Mouse (Mus musculus) intestine, embryonic 15.5 days (tissue): ENCODE measurements at regions not wholly inside any gene's neighbourhood (a gene's known extent, or its start where the extent isn't known, plus 50 kb on each side); places are given as distances from the start of the nearest gene placed in this dataset.

Source experiments
- ATAC-seq: fragments of 200-750 bp; cut with Nextera tagmentation; 2 replicates; pipeline ENCODE4 v1.8.0; 2017; ENCODE audit warnings: moderate TSS enrichment, moderate library complexity
- H3K27ac ChIP-seq: fragments of 300-500 bp; sonication (generic); 2 replicates; pipeline ENCODE4 v1.5.1; 2015; ENCODE audit warnings: mild to moderate bottlenecking, inconsistent platforms
- H3K27me3 ChIP-seq: fragments of 300-500 bp; sonication (generic); replicated peaks from 2 replicates; pipeline ENCODE4 v1.6.1; 2015; ENCODE audit warnings: inconsistent platforms
- H3K36me3 ChIP-seq: fragments of 300-500 bp; sonication (generic); 2 replicates; pipeline ENCODE4 v1.6.1; 2015; ENCODE audit warnings: inconsistent platforms
- H3K4me1 ChIP-seq: fragments of 300-500 bp; sonication (generic); replicated peaks from 2 replicates; pipeline ENCODE4 v1.6.1; 2015; ENCODE audit warnings: inconsistent platforms
- H3K4me2 ChIP-seq: fragments of 300-500 bp; sonication (generic); replicated peaks from 2 replicates; pipeline ENCODE4 v1.6.1; 2015; ENCODE audit warnings: mild to moderate bottlenecking, inconsistent platforms
- H3K4me3 ChIP-seq: fragments of 300-500 bp; sonication (generic); replicated peaks from 2 replicates; pipeline ENCODE4 v1.5.1; 2015; ENCODE audit warnings: inconsistent platforms
- H3K9ac ChIP-seq: fragments of 300-500 bp; sonication (generic); 2 replicates; pipeline ENCODE4 v1.6.1; 2015; ENCODE audit warnings: inconsistent platforms
- H3K9me3 ChIP-seq: fragments of 300-500 bp; sonication (generic); 2 replicates; pipeline ENCODE4 v1.6.1; 2016; ENCODE audit warnings: inconsistent platforms
- WGBS: fragments of 180-500 bp; shearing (Covaris S2); methylation state at CpG from one replicate; pipeline ENCODE4 v1.1.7; 2015; 5-methylcytosine and 5-hydroxymethylcytosine counted together

- no peaks in the 10 kb centered on the region for H3K36me3 ChIP-seq
- no peak overlapping the region for H3K9ac ChIP-seq
- no peaks in the 10 kb centered on the region for H3K9me3 ChIP-seq
- no peak for ATAC-seq
- WGBS, result 66% methylated on average over 4 of the region's 4 CpGs
- H3K4me2 ChIP-seq, result no peak overlapping the region
- no peak overlapping the region for H3K27ac ChIP-seq
- no peaks in the 10 kb centered on the region for H3K4me1 ChIP-seq
- peaks cover 4% of the 10 kb centered on the region; the same call in 1 of the 2 replicates for H3K27me3 ChIP-seq
- H3K4me3 ChIP-seq, result no peak overlapping the region
These were observed 223.7 kb downstream of the Setd4 start for GRCm38 (mm10) chr16:93380117-93380516.

- WGBS, result 46% methylated on average over 6 of the region's 6 CpGs
- no peak for ATAC-seq
- H3K9ac ChIP-seq, result no peak overlapping the region
- H3K4me3 ChIP-seq, result no peak overlapping the region
- H3K27ac ChIP-seq, result no peak overlapping the region
- H3K9me3 ChIP-seq, result no peaks in the 10 kb centered on the region
- H3K4me1 ChIP-seq, result 0 out of 2 replicates have a peak, but pooled peaks cover 4% of the 10 kb centered on the region
- peaks cover 4% of the 10 kb centered on the region; the same call in 1 of the 2 replicates for H3K27me3 ChIP-seq
- H3K4me2 ChIP-seq, result no peak overlapping the region
- no peaks in the 10 kb centered on the region for H3K36me3 ChIP-seq
These were observed 224.3 kb downstream of the Setd4 start for GRCm38 (mm10) chr16:93379611-93380010.

GRCm38 (mm10) chr16:93374669-93375068 lies 229.2 kb downstream of the Setd4 start:
- no peaks in the 10 kb centered on the region for H3K9me3 ChIP-seq
- no peak overlapping the region for H3K4me2 ChIP-seq
- no peak overlapping the region for H3K9ac ChIP-seq
- H3K36me3 ChIP-seq, result no peaks in the 10 kb centered on the region
- peaks cover 6% of the 10 kb centered on the region; the same call in 1 of the 2 replicates for H3K4me1 ChIP-seq
- 64% methylated on average over 6 of the region's 6 CpGs for WGBS
- no peak overlapping the region for H3K4me3 ChIP-seq
- H3K27me3 ChIP-seq, result peaks cover 4% of the 10 kb centered on the region; the same call in 1 of the 2 replicates
- no peak overlapping the region for H3K27ac ChIP-seq
- ATAC-seq, result no peak

GRCm38 (mm10) chr16:93369766-93370146 lies 234.1 kb downstream of the Setd4 start:
- Histone ChIP-seq H3K9ac (no peak overlapping the region), H3K9me3 (no peaks in the 10 kb centered on the region), H3K4me1 (peaks cover 14% of the 10 kb centered on the region; the same call in 1 of the 2 replicates), H3K4me2 (no peak overlapping the region), H3K4me3 (no peak overlapping the region), H3K27ac (0 out of 2 replicates have a peak overlapping the region, but pooled peaks have one; percentile 10), H3K36me3 (no peaks in the 10 kb centered on the region), H3K27me3 (no peaks in the 10 kb centered on the region)
- no peak for ATAC-seq
- 72% methylated on average over 10 of the region's 10 CpGs for WGBS

- H3K36me3 ChIP-seq, result no peaks in the 10 kb centered on the region
- no peak for ATAC-seq
- peaks cover 10% of the 10 kb centered on the region; the same call in 1 of the 2 replicates for H3K4me1 ChIP-seq
- H3K4me2 ChIP-seq, result 0 out of 2 replicates have a peak overlapping the region, but pooled peaks have one; percentile 29
- H3K9ac ChIP-seq, result no peak overlapping the region
- no peaks in the 10 kb centered on the region for H3K9me3 ChIP-seq
- H3K4me3 ChIP-seq, result no peak overlapping the region
- 59% methylated on average over 21 of the region's 21 CpGs for WGBS
- H3K27me3 ChIP-seq, result no peaks in the 10 kb centered on the region
- H3K27ac ChIP-seq, result peak overlapping the region; percentile 10
These were observed 234.8 kb downstream of the Setd4 start for GRCm38 (mm10) chr16:93368824-93369765.

- H3K4me3 ChIP-seq, result no peak overlapping the region
- WGBS, result 64% methylated on average over 6 of the region's 6 CpGs
- 0 out of 2 replicates have a peak overlapping the region, but pooled peaks have one; percentile 33 for H3K27ac ChIP-seq
- H3K9ac ChIP-seq, result no peak overlapping the region
- H3K36me3 ChIP-seq, result no peaks in the 10 kb centered on the region
- peaks cover 10% of the 10 kb centered on the region; the same call in 1 of the 2 replicates for H3K4me1 ChIP-seq
- no peaks in the 10 kb centered on the region for H3K27me3 ChIP-seq
- peak; percentile 67 for ATAC-seq
- peak overlapping the region; percentile 29; the same call in 1 of the 2 replicates for H3K4me2 ChIP-seq
- H3K9me3 ChIP-seq, result no peaks in the 10 kb centered on the region
These were observed 235.9 kb downstream of the Setd4 start for GRCm38 (mm10) chr16:93367995-93368394.

GRCm38 (mm10) chr16:93367246-93367805 lies 236.5 kb downstream of the Setd4 start:
- no peak for ATAC-seq
- no peak overlapping the region for H3K4me2 ChIP-seq
- no peaks in the 10 kb centered on the region for H3K36me3 ChIP-seq
- H3K4me3 ChIP-seq, result no peak overlapping the region
- WGBS, result 88% methylated on average over 8 of the region's 8 CpGs
- H3K27ac ChIP-seq, result 0 out of 2 replicates have a peak overlapping the region, but pooled peaks have one; percentile 33
- H3K9ac ChIP-seq, result no peak overlapping the region
- peaks cover 10% of the 10 kb centered on the region; the same call in 1 of the 2 replicates for H3K4me1 ChIP-seq
- no peaks in the 10 kb centered on the region for H3K27me3 ChIP-seq
- H3K9me3 ChIP-seq, result no peaks in the 10 kb centered on the region

- H3K4me3 ChIP-seq, result no peak overlapping the region
- peak; percentile 52 for ATAC-seq
- H3K27ac ChIP-seq, result no peak overlapping the region
- H3K9ac ChIP-seq, result no peak overlapping the region
- H3K4me2 ChIP-seq, result no peak overlapping the region
- H3K4me1 ChIP-seq, result peaks cover 10% of the 10 kb centered on the region; the same call in 1 of the 2 replicates
- no peaks in the 10 kb centered on the region for H3K9me3 ChIP-seq
- H3K36me3 ChIP-seq, result no peaks in the 10 kb centered on the region
- no peaks in the 10 kb centered on the region for H3K27me3 ChIP-seq
- 62% methylated on average over 5 of the region's 5 CpGs for WGBS
These were observed 237.4 kb downstream of the Setd4 start for GRCm38 (mm10) chr16:93366383-93366941.

GRCm38 (mm10) chr16:93365236-93365951 lies 238.5 kb downstream of the Setd4 start:
- H3K27ac ChIP-seq, result no peak overlapping the region
- H3K36me3 ChIP-seq, result no peaks in the 10 kb centered on the region
- no peak overlapping the region for H3K9ac ChIP-seq
- peaks cover 10% of the 10 kb centered on the region; the same call in 1 of the 2 replicates for H3K4me1 ChIP-seq
- H3K9me3 ChIP-seq, result no peaks in the 10 kb centered on the region
- no peaks in the 10 kb centered on the region for H3K27me3 ChIP-seq
- no peak overlapping the region for H3K4me2 ChIP-seq
- 61% methylated on average over 3 of the region's 3 CpGs for WGBS
- ATAC-seq, result no peak
- H3K4me3 ChIP-seq, result no peak overlapping the region

GRCm38 (mm10) chr16:93359772-93360171 lies 244.1 kb downstream of the Setd4 start:
- Histone ChIP-seq H3K36me3 (no peaks in the 10 kb centered on the region), H3K4me1 (no peaks in the 10 kb centered on the region), H3K27ac (0 out of 2 replicates have a peak overlapping the region, but pooled peaks have one; percentile 32), H3K4me2 (no peak overlapping the region), H3K9me3 (no peaks in the 10 kb centered on the region), H3K9ac (no peak overlapping the region), H3K4me3 (no peak overlapping the region), H3K27me3 (no peaks in the 10 kb centered on the region)
- 84% methylated on average over 8 of the region's 8 CpGs for WGBS
- ATAC-seq, result peak; percentile 77

GRCm38 (mm10) chr16:93358613-93359012 lies 245.2 kb downstream of the Setd4 start:
- Histone ChIP-seq H3K9ac (no peak overlapping the region), H3K4me3 (no peak overlapping the region), H3K27ac (no peak overlapping the region), H3K36me3 (no peaks in the 10 kb centered on the region), H3K27me3 (no peaks in the 10 kb centered on the region), H3K4me1 (0 out of 2 replicates have a peak, but pooled peaks cover 2% of the 10 kb centered on the region), H3K4me2 (no peak overlapping the region), H3K9me3 (no peaks in the 10 kb centered on the region)
- 89% methylated on average over 6 of the region's 6 CpGs for WGBS
- ATAC-seq, result no peak
